Mouse (Mus musculus) ES-E14 (cell line): ENCODE measurements around the gene Ttn. TPM values are rescaled to one million over a fixed set of nuclear protein-coding genes. Genes with fewer than 3 reads are reported as not detected.

Experiments used
- DNase-seq: peaks from one replicate; pipeline ENCODE4 v3.0.0-alpha.2; 2013; ENCODE audit warnings: low read depth, low spot score
- H3K27ac ChIP-seq: 2 replicates; pipeline ENCODE4 v1.5.1; 2012; ENCODE audit warnings: low read depth, mild to moderate bottlenecking, low read length, moderate library complexity, mixed read lengths; ENCODE audit not compliant: poor library complexity, insufficient read depth, severe bottlenecking
- H3K36me3 ChIP-seq: 2 replicates; pipeline ENCODE4 v1.6.1; 2012; ENCODE audit warnings: mild to moderate bottlenecking, low read length, moderate library complexity, mixed read lengths; ENCODE audit not compliant: control insufficient read depth, poor library complexity, insufficient read depth, severe bottlenecking
- H3K4me1 ChIP-seq, 2 experiments: fragments of 150-350 bp in 1 of 2; sonication (generic) in 1 of 2; 2 replicates each; pipeline ENCODE4 v1.6.1; 2012; ENCODE audit warnings: low read length in 2 of 2, mild to moderate bottlenecking in 1 of 2, mixed read lengths in 1 of 2; ENCODE audit not compliant: control insufficient read depth in 2 of 2, insufficient read depth in 2 of 2, poor library complexity in 1 of 2
- H3K4me3 ChIP-seq, 2 experiments: fragments of 150-350 bp in 1 of 2; sonication (generic) in 1 of 2; 2 replicates each; pipeline ENCODE4 v1.5.1; 2012; ENCODE audit warnings: low read length in 2 of 2, low read depth in 1 of 2, mild to moderate bottlenecking in 1 of 2, mixed read lengths in 1 of 2; ENCODE audit not compliant: insufficient read depth in 1 of 2, poor library complexity in 1 of 2, severe bottlenecking in 1 of 2
- H3K9ac ChIP-seq: 2 replicates; pipeline ENCODE4 v1.6.1; 2012; ENCODE audit warnings: low read depth, mild to moderate bottlenecking, low read length, mixed read lengths; ENCODE audit not compliant: poor library complexity, insufficient read depth, severe bottlenecking
- H3K9me3 ChIP-seq: fragments of 150-350 bp; sonication (generic); 2 replicates; pipeline ENCODE4 v1.6.1; 2012; ENCODE audit warnings: low read depth, mild to moderate bottlenecking, low read length; ENCODE audit not compliant: control insufficient read depth, insufficient read depth
- CHD2 ChIP-seq: IDR thresholded peaks from 2 replicates; pipeline ENCODE4 v1.6.1; 2014; ENCODE audit warnings: mild to moderate bottlenecking, low read depth, low read length, inconsistent platforms
- HCFC1 ChIP-seq: IDR thresholded peaks from 2 replicates; pipeline ENCODE4 v1.6.1; 2012; ENCODE audit warnings: low read length, inconsistent platforms, borderline replicate concordance; ENCODE audit not compliant: insufficient read depth
- MAFK ChIP-seq: IDR thresholded peaks from 2 replicates; pipeline ENCODE4 v1.6.1; 2014; ENCODE audit warnings: mild to moderate bottlenecking, low read depth, low read length, inconsistent platforms; ENCODE audit not compliant: insufficient read depth
- ZC3H11A ChIP-seq: IDR thresholded peaks from 2 replicates; pipeline ENCODE4 v1.6.1; 2012; ENCODE audit warnings: low read depth, mild to moderate bottlenecking, inconsistent platforms, low read length, borderline replicate concordance
- ZNF384 ChIP-seq: IDR thresholded peaks from 2 replicates; pipeline ENCODE4 v1.6.1; 2012; ENCODE audit warnings: low read depth, low read length, inconsistent platforms
- in situ Hi-C, 2 experiments: fragments of 600-800 bp; cut with MboI; formaldehyde crosslinking; loops; one replicate each; pipeline ENCODE4 v1.15.1; 2025; ENCODE audit warnings: low sequenced_read_pairs in 2 of 2, inconsistent platforms in 1 of 2; ENCODE audit not compliant: unreplicated experiment in 2 of 2
- total RNA-seq: library from RNA; depleted of rRNA; stranded (reverse); fragments of 300-350 nt; gene quantifications from 2 replicates; pipeline ENCODE4 v1.2.3, GENCODE M21; 2012

The Ttn gene
- total RNA-seq, 1 experiment, result 19.9 TPM

- in situ Hi-C loops, result no loop called here
- no peaks in the 10 kb centered on the region for H3K9me3 ChIP-seq
- H3K27ac ChIP-seq, result no peak overlapping the region
- no peak overlapping the region for H3K9ac ChIP-seq
- no peaks in the 10 kb centered on the region for H3K4me1 ChIP-seq
- peaks cover 11% of the 10 kb centered on the region for H3K36me3 ChIP-seq
- TF ChIP-seq HCFC1 (no peak), MAFK (no peak), CHD2 (no peak), ZC3H11A (no peak), ZNF384 (no peak)
- H3K4me3 ChIP-seq, result no peak overlapping the region
- no peak for DNase-seq
These were observed 198.2 kb downstream of the Ttn start for GRCm38 (mm10) chr2:76784171-76784570.

GRCm38 (mm10) chr2:76780792-76781191 is 201.6 kb downstream of the Ttn start:
- no peak overlapping the region for H3K4me3 ChIP-seq
- peaks cover 7% of the 10 kb centered on the region for H3K36me3 ChIP-seq
- in situ Hi-C loops, result no loop called here
- H3K9ac ChIP-seq, result no peak overlapping the region
- no peak overlapping the region for H3K27ac ChIP-seq
- TF ChIP-seq ZNF384 (no peak), MAFK (no peak), HCFC1 (no peak), CHD2 (no peak), ZC3H11A (no peak)
- H3K9me3 ChIP-seq, result no peaks in the 10 kb centered on the region
- DNase-seq, result no peak
- no peaks in the 10 kb centered on the region for H3K4me1 ChIP-seq

- no peak overlapping the region for H3K4me3 ChIP-seq
- no peaks in the 10 kb centered on the region for H3K9me3 ChIP-seq
- TF ChIP-seq ZC3H11A (no peak), MAFK (no peak), CHD2 (no peak), HCFC1 (no peak), ZNF384 (no peak)
- peaks cover 9% of the 10 kb centered on the region for H3K36me3 ChIP-seq
- no peak overlapping the region for H3K9ac ChIP-seq
- H3K4me1 ChIP-seq, result no peaks in the 10 kb centered on the region
- DNase-seq, result no peak
- no peak overlapping the region for H3K27ac ChIP-seq
- in situ Hi-C loops, result no loop called here
These were observed 212.5 kb downstream of the Ttn start for GRCm38 (mm10) chr2:76769831-76770230.

- peaks cover 15% of the 10 kb centered on the region for H3K36me3 ChIP-seq
- no peak overlapping the region for H3K9ac ChIP-seq
- no peak overlapping the region for H3K4me3 ChIP-seq
- no peak overlapping the region for H3K27ac ChIP-seq
- in situ Hi-C loops, result no loop called here
- H3K4me1 ChIP-seq, result no peaks in the 10 kb centered on the region
- no peaks in the 10 kb centered on the region for H3K9me3 ChIP-seq
- DNase-seq, result no peak
- TF ChIP-seq ZC3H11A (no peak), MAFK (no peak), HCFC1 (no peak), CHD2 (no peak), ZNF384 (no peak)
These were observed 215.1 kb downstream of the Ttn start for GRCm38 (mm10) chr2:76767231-76767630.

GRCm38 (mm10) chr2:76764526-76764925 is 217.8 kb downstream of the Ttn start:
- DNase-seq, result no peak
- Histone ChIP-seq H3K9me3 (no peaks in the 10 kb centered on the region), H3K9ac (no peak overlapping the region), H3K36me3 (peaks cover 13% of the 10 kb centered on the region), H3K4me3 (no peak overlapping the region), H3K27ac (no peak overlapping the region), H3K4me1 (no peaks in the 10 kb centered on the region)
- no peak for TF ChIP-seq MAFK
- no peak for TF ChIP-seq HCFC1
- no peak for TF ChIP-seq ZNF384
- no peak for TF ChIP-seq ZC3H11A
- no peak for TF ChIP-seq CHD2
- in situ Hi-C loops, result no loop called here
